Mouse (Mus musculus) G1E (cell line): ENCODE measurements at regions not wholly inside any gene's neighbourhood (a gene's known extent, or its start where the extent isn't known, plus 50 kb on each side); places are given as distances from the start of the nearest gene placed in this dataset.

Source experiments
- ATAC-seq: 2 replicates; pipeline ENCODE4 v1.8.0; 2016; ENCODE audit warnings: mild to moderate bottlenecking; ENCODE audit not compliant: insufficient number of reproducible peaks, poor library complexity, low FRiP score, severe bottlenecking; ENCODE audit errors: extremely low read depth
- DNase-seq: peaks from one replicate; pipeline ENCODE4 v3.0.0; 2012; ENCODE audit warnings: low spot score
- H3K27me3 ChIP-seq: 2 replicates; pipeline ENCODE4 v1.6.1; 2012; ENCODE audit warnings: mild to moderate bottlenecking, low read length, inconsistent platforms; ENCODE audit not compliant: insufficient read depth
- H3K36me3 ChIP-seq: replicated peaks from 2 replicates; pipeline ENCODE3; 2012; ENCODE audit warnings: mild to moderate bottlenecking, inconsistent platforms
- H3K4me1 ChIP-seq: 2 replicates; pipeline ENCODE4 v1.6.1; 2012; ENCODE audit warnings: low read depth, low read length, inconsistent platforms, mixed read lengths; ENCODE audit not compliant: insufficient read depth
- H3K4me3 ChIP-seq: 2 replicates; pipeline ENCODE4 v1.5.1; 2012; ENCODE audit warnings: low read depth, mild to moderate bottlenecking, inconsistent platforms, low read length, moderate library complexity, mixed read lengths
- H3K9me3 ChIP-seq: replicated peaks from 2 replicates; pipeline ENCODE4 v1.6.1; 2012; ENCODE audit warnings: inconsistent platforms
- CTCF ChIP-seq: IDR thresholded peaks from 2 replicates; pipeline ENCODE4 v1.5.1; 2012; ENCODE audit warnings: low read depth, low read length, inconsistent platforms, mixed read lengths
- GATA1 ChIP-seq: IDR thresholded peaks from 2 replicates; pipeline ENCODE4 v1.6.1; 2012; ENCODE audit warnings: borderline replicate concordance, low read length, inconsistent platforms, mixed read lengths
- GATA2 ChIP-seq: IDR thresholded peaks from 2 replicates; pipeline ENCODE4 v1.6.1; 2012; ENCODE audit warnings: low read depth, low read length, inconsistent platforms, borderline replicate concordance
- POLR2AphosphoS5 ChIP-seq: IDR thresholded peaks from 2 replicates; pipeline ENCODE4 v1.6.1; 2012; ENCODE audit warnings: low read depth, low read length, inconsistent platforms; ENCODE audit not compliant: insufficient replicate concordance
- TAL1 ChIP-seq: conservative IDR thresholded peaks from 2 replicates; pipeline ENCODE4 v1.6.1; 2012; ENCODE audit warnings: low read depth, low read length, inconsistent platforms, mixed read lengths

DNA sequence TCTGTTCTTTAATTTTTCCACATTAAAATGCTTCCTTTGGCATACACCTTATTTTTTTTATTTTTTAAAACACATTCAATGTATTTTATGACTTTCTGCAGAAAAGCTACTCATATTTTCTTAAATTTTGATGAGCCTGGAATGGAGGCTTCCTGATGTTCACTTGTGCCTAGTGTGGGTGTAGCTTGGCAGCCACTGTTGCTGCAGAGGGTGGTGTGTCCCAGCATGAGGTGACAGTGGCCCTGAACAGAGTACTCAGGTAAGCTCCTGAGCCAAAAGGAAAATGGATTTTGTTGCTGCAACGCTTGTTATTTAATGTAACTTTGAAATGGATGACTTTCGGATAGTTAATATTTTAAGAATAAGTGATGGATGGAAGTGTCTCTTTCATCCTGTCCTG lies 170.6 kb downstream of the Eipr1 start:
- TF ChIP-seq TAL1 = no peak
- TF ChIP-seq GATA1 = no peak
- TF ChIP-seq GATA2 = no peak
- TF ChIP-seq CTCF = no peak
- H3K4me1 ChIP-seq = no peaks in the 10 kb centered on the region
- H3K9me3 ChIP-seq = no peaks in the 10 kb centered on the region
- H3K27me3 ChIP-seq = no peaks in the 10 kb centered on the region
- DNase-seq (no peak), ATAC-seq (no peak)
- H3K4me3 ChIP-seq = no peak overlapping the region
- no peaks in the 10 kb centered on the region for H3K36me3 ChIP-seq

DNA sequence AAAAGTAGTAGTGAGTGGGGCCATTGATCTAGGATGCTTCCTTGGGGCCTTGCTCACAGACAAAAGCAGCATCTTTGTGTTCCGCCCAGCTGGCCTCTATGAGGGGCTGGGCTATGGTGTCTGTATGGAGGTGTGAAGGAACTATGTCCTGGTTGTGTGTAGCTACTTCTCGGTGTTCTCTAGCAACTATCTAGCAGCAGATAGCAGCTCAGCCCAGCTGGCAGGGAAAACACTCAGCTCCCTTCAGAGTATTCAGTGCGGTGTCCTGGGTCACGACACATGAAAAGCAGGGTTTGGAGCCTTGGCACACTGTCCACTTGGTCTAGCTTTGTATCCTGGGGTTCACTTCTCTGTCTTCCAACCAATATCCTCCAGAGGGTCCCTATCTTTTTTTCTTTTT lies 173.6 kb downstream of the Eipr1 start:
- Histone ChIP-seq H3K4me1 (no peaks in the 10 kb centered on the region), H3K36me3 (no peaks in the 10 kb centered on the region), H3K4me3 (no peak overlapping the region), H3K27me3 (no peaks in the 10 kb centered on the region), H3K9me3 (no peaks in the 10 kb centered on the region)
- no peak for DNase-seq
- no peak for TF ChIP-seq CTCF
- no peak for TF ChIP-seq GATA2
- no peak for TF ChIP-seq TAL1
- no peak for TF ChIP-seq POLR2AphosphoS5
- no peak for TF ChIP-seq GATA1
- no peak for ATAC-seq

DNA sequence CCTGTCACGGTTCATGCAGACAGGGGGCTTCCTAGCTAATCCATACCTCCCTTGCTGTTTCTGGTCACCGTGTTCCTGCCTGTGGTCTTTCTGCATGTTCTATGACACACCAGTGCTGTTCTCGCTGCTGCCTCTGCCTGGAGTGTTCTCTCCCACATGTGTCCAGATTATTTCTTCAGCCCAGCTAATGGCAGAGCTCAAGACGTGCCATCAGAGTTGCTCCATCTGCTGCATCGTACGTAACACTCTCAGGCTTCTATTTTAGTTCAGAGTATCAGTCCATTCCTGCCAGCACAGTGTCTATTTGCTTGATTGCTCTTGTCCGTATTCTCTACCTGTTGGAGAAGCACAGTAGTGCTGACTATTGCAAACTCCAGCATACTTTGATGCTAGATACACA lies 188.3 kb downstream of the Eipr1 start:
- H3K4me1 ChIP-seq = no peaks in the 10 kb centered on the region
- DNase-seq = no peak
- no peaks in the 10 kb centered on the region for H3K36me3 ChIP-seq
- TF ChIP-seq GATA2 (no peak), POLR2AphosphoS5 (no peak), CTCF (no peak), TAL1 (no peak), GATA1 (no peak)
- H3K4me3 ChIP-seq = no peak overlapping the region
- no peak for ATAC-seq
- no peaks in the 10 kb centered on the region for H3K27me3 ChIP-seq
- no peaks in the 10 kb centered on the region; the same call in 1 of the 2 replicates for H3K9me3 ChIP-seq

DNA sequence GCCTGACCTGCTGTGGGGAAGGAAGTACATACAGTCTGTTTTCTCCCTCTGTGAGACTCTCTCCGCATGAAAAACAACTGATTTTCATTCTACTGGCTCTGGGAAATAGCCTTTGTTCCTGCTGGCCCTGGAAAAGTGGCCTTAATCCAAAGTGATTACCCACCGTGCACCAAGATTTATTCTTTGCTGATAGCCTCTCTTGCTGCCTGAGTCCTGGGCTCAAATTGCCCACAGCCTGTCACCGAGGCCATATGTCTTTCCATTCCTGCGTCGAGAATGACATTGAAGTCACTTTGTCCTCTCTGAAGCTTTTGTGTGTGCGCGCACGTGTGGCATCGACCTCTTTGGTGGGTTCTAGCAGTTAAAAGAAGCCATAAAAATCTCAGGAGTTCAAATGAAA lies 197.3 kb downstream of the Eipr1 start:
- no peak overlapping the region for H3K4me3 ChIP-seq
- H3K9me3 ChIP-seq = peaks cover 19% of the 10 kb centered on the region
- H3K36me3 ChIP-seq = no peaks in the 10 kb centered on the region
- ATAC-seq = no peak
- no peaks in the 10 kb centered on the region for H3K27me3 ChIP-seq
- no peaks in the 10 kb centered on the region for H3K4me1 ChIP-seq
- DNase-seq = no peak
- no peak for TF ChIP-seq GATA2

DNA sequence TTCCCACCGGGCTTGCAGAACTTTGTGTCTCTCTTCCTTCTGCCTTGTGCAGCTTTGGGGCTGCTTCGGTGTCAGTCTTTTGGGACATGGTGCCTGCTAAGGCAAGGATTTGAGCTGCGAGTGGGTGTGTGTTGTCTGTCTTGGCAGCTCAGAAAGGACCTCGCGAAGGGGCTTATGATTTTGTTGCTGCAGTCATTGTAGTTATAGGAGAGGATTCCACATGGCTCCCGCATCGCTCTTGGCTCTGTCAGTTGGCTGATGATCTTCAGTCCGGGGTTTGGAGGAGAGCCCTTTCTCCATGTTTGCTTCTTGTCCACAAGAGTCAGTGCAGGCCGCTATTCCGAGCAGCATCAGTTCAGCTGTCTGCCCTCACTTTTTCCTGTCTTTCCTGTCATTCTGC lies 197.7 kb downstream of the Eipr1 start:
- Histone ChIP-seq H3K4me3 (no peak overlapping the region), H3K36me3 (no peaks in the 10 kb centered on the region), H3K9me3 (peaks cover 19% of the 10 kb centered on the region), H3K4me1 (no peaks in the 10 kb centered on the region), H3K27me3 (no peaks in the 10 kb centered on the region)
- ATAC-seq (no peak), DNase-seq (no peak)
- no peak for TF ChIP-seq CTCF
- TF ChIP-seq TAL1 = no peak
- TF ChIP-seq GATA1 = no peak

DNA sequence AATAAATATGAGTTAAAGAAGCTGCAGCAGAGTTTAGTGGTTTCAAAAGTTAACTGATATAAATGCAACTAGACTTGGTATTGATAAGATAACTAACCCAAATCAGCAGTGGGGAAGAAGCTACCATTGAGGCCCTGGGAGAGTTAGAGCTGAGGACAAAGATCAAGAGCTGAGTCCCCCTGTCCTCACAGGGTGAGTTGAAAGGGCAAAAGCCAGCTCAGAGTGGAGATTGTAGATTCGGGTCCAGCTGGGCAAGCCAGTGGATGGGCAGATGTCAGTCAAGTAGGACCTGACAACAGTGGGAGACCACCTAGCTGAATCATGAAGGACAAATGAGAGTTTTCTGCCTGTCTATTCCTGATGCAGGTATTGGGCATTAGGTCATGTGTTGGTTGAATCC lies 205.6 kb downstream of the Eipr1 start:
- no peak overlapping the region for H3K4me3 ChIP-seq
- ATAC-seq = no peak
- H3K36me3 ChIP-seq = no peaks in the 10 kb centered on the region
- H3K4me1 ChIP-seq = no peaks in the 10 kb centered on the region
- no peak for TF ChIP-seq TAL1
- TF ChIP-seq GATA2 = no peak
- TF ChIP-seq POLR2AphosphoS5 = no peak
- no peak for TF ChIP-seq CTCF
- TF ChIP-seq GATA1 = no peak
- no peaks in the 10 kb centered on the region for H3K27me3 ChIP-seq
- DNase-seq = no peak
- peaks cover 8% of the 10 kb centered on the region; the same call in 1 of the 2 replicates for H3K9me3 ChIP-seq

DNA sequence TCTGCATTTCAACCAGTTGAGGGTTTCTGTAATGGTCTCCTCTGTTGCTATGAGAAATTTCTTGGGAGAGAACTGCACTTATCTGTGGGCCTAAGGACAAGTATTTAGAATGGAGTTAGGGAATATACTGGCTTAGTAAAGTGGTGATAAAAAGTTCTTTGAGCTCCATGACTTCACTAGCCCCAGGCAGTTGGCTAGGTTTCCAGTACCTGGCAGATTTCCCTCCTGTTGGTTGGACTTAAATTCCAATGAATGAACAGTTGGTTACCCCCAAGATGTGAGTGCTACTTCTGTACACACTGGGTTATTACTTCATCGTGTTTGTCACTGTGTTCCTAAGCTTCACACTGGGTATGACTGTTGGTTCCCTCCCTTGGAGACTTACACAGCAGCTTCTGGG lies 207.1 kb downstream of the Eipr1 start:
- TF ChIP-seq GATA2 (no peak), GATA1 (no peak), CTCF (no peak)
- Histone ChIP-seq H3K36me3 (no peaks in the 10 kb centered on the region), H3K4me1 (no peaks in the 10 kb centered on the region), H3K27me3 (no peaks in the 10 kb centered on the region), H3K4me3 (no peak overlapping the region), H3K9me3 (peaks cover 3% of the 10 kb centered on the region)
- no peak for DNase-seq
- ATAC-seq = no peak
